Mouse (Mus musculus) spleen, adult 2 months (tissue): ENCODE data around the gene Kiz. TPM values are rescaled to one million over a fixed set of nuclear protein-coding genes. Genes with fewer than 3 reads are reported as not detected.

ENCODE experiments used
- DNase-seq, 2 experiments: peaks; one replicate each; pipeline versions ENCODE4 v3.0.0 to v3.0.0-alpha.2; 2012 to 2021; ENCODE audit warnings: low spot score in 2 of 2, low read depth in 1 of 2
- H3K27ac ChIP-seq: fragments of 200-500 bp; 2 replicates; pipeline ENCODE4 v1.5.1; 2012; ENCODE audit warnings: low read length, inconsistent platforms; ENCODE audit not compliant: insufficient read depth
- H3K27me3 ChIP-seq: fragments of 200-500 bp; 2 replicates; pipeline ENCODE4 v1.6.1; 2012; ENCODE audit warnings: mild to moderate bottlenecking, moderate library complexity, low read length, inconsistent platforms; ENCODE audit not compliant: control insufficient read depth, insufficient read depth
- H3K36me3 ChIP-seq: fragments of 200-500 bp; 2 replicates; pipeline ENCODE4 v1.6.1; 2012; ENCODE audit warnings: mild to moderate bottlenecking, low read length, inconsistent platforms; ENCODE audit not compliant: control insufficient read depth, insufficient read depth
- H3K4me1 ChIP-seq: fragments of 200-500 bp; 2 replicates; pipeline ENCODE4 v1.6.1; 2011; ENCODE audit warnings: inconsistent platforms; ENCODE audit not compliant: control insufficient read depth, insufficient read depth, insufficient read length
- H3K4me3 ChIP-seq: fragments of 200-500 bp; 2 replicates; pipeline ENCODE4 v1.5.1; 2011; ENCODE audit warnings: mild to moderate bottlenecking, inconsistent platforms; ENCODE audit not compliant: insufficient read depth, insufficient read length; ENCODE audit errors: extremely low read depth
- CTCF ChIP-seq: fragments of 200-500 bp; IDR thresholded peaks from 2 replicates; pipeline ENCODE4 v1.5.1; 2011; ENCODE audit warnings: mild to moderate bottlenecking, inconsistent platforms; ENCODE audit not compliant: insufficient read depth, insufficient read length, insufficient replicate concordance; ENCODE audit errors: extremely low read depth
- POLR2A ChIP-seq: fragments of 200-500 bp; IDR thresholded peaks from 2 replicates; pipeline ENCODE4 v1.6.1; 2011; ENCODE audit warnings: low read depth, low read length, inconsistent platforms
- WGBS: fragments of 180-500 bp; shearing (Covaris S2); methylation state at CpG from one replicate; pipeline ENCODE4 v1.1.7; 2018; 5-methylcytosine and 5-hydroxymethylcytosine counted together
- polyA plus RNA-seq: library from polyadenylated mRNA; depleted of rRNA; stranded (reverse); fragments of >200 nt; gene quantifications from 2 replicates; pipeline ENCODE4 v1.2.3, GENCODE M21; 2012

Gene Kiz
- polyA plus RNA-seq, 1 experiment: 2.3 TPM

DNA sequence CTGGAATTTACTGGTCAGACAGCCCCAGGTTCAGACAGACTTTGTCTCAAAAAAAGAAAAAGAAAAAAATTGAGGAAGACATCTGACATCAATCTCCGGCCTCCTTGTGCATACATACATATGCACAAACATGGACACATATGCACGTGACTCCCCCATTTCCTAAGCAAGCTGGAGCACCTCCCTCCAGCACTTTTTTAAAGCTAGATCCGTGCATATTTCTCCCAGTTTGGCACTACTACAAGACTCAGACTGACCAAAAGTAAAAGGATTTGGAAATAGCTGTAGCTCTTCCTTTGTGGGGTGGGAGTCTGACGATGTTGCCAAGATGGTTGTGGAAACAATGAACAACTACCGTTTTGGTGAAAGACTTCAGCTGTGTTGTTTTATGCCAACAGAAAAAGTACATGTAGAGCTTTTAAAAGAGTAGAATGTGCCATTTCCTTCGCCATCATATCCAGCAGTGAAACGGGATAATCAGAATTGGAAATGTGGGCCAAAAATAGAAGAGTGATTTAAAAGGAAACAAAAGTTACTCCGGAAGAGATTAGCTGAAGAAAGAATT, 28.7 kb downstream of the Kiz start:
- Histone ChIP-seq H3K36me3 (peaks cover 3% of the 10 kb centered on the region), H3K27me3 (no peaks in the 10 kb centered on the region), H3K27ac (no peak overlapping the region), H3K4me3 (no peak overlapping the region), H3K4me1 (no peaks in the 10 kb centered on the region)
- TF ChIP-seq CTCF (no peak), POLR2A (no peak)
- no peak for DNase-seq
- WGBS: 80% methylated on average over 8 of the region's 8 CpGs

DNA sequence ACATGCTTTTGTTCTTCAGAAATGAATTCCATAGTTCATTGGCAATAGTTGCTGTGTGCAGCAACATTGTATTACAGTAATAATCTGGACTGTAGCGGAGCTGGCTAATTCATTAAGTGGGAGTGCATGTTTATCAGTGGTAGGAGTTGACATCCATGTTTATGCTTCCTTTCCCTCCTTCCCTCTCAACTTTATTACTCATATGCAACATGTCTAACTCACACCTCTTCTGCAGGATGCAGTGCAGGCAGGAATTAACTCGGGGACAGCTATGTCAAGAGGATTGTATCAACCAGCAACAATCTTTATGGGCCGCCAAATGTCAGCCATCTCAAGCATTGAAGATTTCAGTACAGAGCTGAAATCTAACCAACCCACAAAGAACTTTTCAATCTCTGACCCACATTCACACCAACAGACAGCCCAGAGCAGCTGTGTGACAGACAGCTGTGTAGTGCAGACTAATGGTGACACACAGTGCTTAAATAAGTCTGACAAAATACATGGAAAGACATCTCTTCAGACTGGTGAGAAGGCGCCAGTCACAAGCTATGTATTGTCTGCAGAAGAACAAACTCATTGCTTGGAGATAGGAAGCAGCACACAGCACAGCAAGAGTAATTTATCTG, 33.2 kb downstream of the Kiz start:
- Histone ChIP-seq H3K36me3 (peaks cover 7% of the 10 kb centered on the region), H3K27me3 (no peaks in the 10 kb centered on the region), H3K4me3 (no peak overlapping the region), H3K27ac (no peak overlapping the region), H3K4me1 (no peaks in the 10 kb centered on the region)
- 90% methylated on average over 4 of the region's 4 CpGs for WGBS
- TF ChIP-seq POLR2A (no peak), CTCF (no peak)
- DNase-seq: no peak

DNA sequence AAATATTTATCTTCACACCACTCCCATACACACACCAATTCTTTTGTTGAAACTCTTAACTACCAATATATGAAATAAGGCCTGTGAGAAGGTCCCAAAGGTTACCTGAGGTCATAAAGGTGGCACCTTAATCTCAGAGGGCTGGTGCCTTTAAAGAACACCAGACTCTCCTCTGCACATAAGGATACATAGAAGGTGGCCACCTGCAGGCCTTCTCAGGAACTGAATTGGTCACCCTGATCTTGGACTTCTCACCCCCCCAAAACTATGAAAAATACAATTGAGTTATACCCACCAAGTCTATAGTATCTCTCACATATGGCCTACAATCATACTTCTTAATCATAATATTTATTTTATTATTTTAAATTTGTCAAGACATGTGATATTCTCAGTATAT, 43.3 kb downstream of the Kiz start:
- H3K27me3 ChIP-seq: no peaks in the 10 kb centered on the region
- TF ChIP-seq POLR2A (no peak), CTCF (peak; percentile 1; the same call in 1 of the 2 replicates)
- H3K36me3 ChIP-seq: no peaks in the 10 kb centered on the region
- no peak overlapping the region for H3K4me3 ChIP-seq
- DNase-seq: no peak
- H3K4me1 ChIP-seq: no peaks in the 10 kb centered on the region
- no peak overlapping the region for H3K27ac ChIP-seq

DNA sequence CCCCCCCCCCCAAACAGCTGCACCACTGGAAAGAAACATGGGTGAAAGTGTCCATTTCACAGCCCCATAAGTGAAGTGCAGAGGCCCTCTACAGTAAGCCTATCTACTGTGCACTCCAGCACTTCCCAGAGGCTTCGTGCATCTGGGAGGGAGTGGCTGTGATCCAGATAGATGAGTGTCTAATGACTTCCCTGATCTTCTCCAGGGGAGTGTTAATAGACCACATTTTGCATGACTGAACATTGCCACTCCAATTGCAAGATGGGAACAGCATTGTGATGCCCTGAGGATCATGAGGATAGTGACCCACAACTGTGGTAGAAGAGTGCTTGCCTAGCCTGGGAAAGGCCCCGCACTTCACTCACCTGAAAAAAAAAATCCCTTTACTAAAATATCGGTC, 60.4 kb downstream of the Kiz start:
- TF ChIP-seq POLR2A (no peak), CTCF (no peak)
- Histone ChIP-seq H3K27me3 (no peaks in the 10 kb centered on the region), H3K27ac (no peak overlapping the region), H3K4me3 (no peak overlapping the region), H3K4me1 (no peaks in the 10 kb centered on the region), H3K36me3 (no peaks in the 10 kb centered on the region)
- DNase-seq: no peak
- 96% methylated on average over 3 of the region's 3 CpGs for WGBS

DNA sequence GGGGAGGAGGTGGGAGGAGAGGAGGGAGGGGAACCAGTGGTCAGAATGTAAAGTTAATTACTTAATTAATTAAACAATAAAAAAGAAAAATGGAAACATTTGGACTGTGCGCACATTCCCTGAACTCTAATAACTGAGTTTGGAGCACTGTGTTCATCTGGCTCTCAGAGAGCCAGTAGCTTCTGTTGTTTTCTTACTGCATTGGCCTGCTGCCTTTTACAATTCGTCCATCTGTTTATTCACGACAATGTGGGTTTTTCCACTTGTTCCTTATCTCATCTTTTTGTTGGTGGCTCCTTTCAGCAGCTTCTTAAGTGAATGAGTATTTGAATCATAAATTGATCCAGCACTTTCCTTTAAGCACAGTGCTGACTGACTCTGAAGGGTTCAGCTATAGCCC, 62.1 kb downstream of the Kiz start:
- TF ChIP-seq CTCF: no peak
- no peak for TF ChIP-seq POLR2A
- Histone ChIP-seq H3K36me3 (no peaks in the 10 kb centered on the region), H3K27ac (no peak overlapping the region), H3K4me1 (no peaks in the 10 kb centered on the region), H3K27me3 (no peaks in the 10 kb centered on the region), H3K4me3 (no peak overlapping the region)
- no peak for DNase-seq
- WGBS: 89% methylated on average over 3 of the region's 3 CpGs

DNA sequence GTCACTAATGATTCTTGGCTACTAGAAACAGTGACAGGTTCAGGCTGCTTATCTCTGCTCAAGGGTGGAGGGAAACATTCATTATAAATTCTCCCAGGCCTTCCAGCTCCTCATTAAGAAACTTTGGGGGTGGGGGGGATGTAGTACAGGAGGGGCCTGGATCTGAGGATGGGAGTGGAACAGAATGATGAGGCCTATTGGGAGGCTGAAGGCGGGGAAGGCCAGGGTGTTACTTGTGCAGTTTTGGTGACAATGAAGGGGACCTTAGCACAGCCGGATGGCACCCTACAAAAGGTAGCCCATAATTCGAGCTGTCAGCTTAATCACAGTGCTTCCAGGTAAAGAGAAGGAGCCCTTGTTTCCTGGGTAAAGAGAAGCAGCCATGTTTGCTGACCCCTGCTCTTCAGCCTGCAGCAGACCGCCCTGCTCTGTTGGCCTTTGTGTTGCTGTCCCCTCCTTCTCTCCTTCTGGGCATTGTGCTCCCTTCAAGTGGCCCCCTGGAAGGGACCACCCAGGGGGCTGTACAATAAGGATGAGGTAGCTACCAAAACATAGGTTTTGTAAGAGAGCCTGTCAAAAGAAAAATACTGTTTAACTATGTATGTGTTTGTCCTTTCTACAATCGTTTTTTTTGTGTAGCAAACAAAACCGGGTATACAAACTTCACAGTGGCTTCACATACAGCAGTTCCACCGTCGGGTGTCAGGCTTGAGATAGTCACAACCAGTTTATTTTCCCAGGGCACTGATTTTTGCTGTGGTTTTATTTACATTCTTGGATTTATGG, 64.9 kb downstream of the Kiz start:
- no peak for DNase-seq

DNA sequence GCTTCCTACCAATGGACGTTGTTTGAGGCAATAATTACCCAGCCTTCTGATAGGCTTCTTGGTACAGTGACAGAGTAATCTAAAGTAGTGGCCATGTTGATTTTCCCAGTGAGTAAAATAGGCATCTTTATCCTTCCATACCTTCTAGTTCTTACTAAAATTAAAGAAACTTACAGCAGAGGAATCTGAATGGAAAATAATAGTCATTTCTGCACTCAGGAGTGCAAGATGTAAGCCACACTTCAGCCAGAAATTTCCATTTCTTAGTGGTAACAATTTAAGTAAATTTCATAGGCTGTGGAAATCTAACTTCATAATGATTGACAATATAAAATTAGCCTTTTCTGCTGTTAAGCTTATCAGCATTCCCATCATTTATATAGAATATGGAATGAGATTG, 69.6 kb downstream of the Kiz start:
- Histone ChIP-seq H3K36me3 (no peaks in the 10 kb centered on the region), H3K4me1 (no peaks in the 10 kb centered on the region), H3K27me3 (no peaks in the 10 kb centered on the region), H3K4me3 (no peak overlapping the region), H3K27ac (no peak overlapping the region)
- no peak for DNase-seq
- WGBS: 95% methylated on average over 1 of the region's 1 CpGs
- TF ChIP-seq CTCF (no peak), POLR2A (no peak)

More for the DNA sequence above, 64.9 kb downstream of the Kiz start:
- Histone ChIP-seq H3K4me1 (no peaks in the 10 kb centered on the region), H3K27me3 (no peaks in the 10 kb centered on the region), H3K27ac (no peak overlapping the region), H3K4me3 (no peak overlapping the region), H3K36me3 (no peaks in the 10 kb centered on the region)
- no peak for TF ChIP-seq CTCF
- no peak for TF ChIP-seq POLR2A
- 84% methylated on average over 8 of the region's 8 CpGs for WGBS
